Mouse (Mus musculus) embryo, embryonic 10 days (tissue): Measurements from ENCODE around the gene Ptpn14.
"Not testable (repeated sequence)": the region's sequence is repeated elsewhere in the genome, so short reads cannot be mapped to it uniquely, and the experiment has no call there.

Experiments
- DNase-seq: peaks from one replicate; pipeline ENCODE4 v3.0.0-alpha.2; 2015; ENCODE audit warnings: low spot score

Ptpn14 gene

GRCm38 (mm10) chr1:189727884-189728783, at the start of gene Ptpn14:
Gene Ptpn14, plus strand, starts transcription at chr1:189728268.
- peak; percentile 85 for DNase-seq

DNA sequence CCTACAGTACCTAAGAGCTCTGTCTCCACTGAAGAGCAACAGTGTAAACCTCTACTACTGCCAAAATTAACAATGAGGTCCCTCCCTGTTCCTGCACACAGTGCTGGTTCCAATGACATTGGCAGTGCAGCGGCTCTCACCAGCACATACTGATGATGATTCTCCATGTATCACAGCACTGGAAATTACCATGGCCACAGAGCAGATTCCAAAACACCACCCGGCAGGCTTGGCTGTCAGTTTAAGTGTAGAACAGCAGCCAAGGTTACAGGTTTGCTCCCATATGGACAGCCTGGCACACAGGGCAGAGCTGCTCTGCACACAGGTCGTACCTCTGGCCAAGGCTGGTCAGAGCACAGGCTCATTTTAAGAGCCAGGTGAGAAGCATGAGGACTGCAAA, 48.5 kb upstream of the Ptpn14 start:
- no peak for DNase-seq

- no peak for DNase-seq
Observed at GRCm38 (mm10) chr1:189684786-189685415, 43.2 kb upstream of the Ptpn14 start.

DNA sequence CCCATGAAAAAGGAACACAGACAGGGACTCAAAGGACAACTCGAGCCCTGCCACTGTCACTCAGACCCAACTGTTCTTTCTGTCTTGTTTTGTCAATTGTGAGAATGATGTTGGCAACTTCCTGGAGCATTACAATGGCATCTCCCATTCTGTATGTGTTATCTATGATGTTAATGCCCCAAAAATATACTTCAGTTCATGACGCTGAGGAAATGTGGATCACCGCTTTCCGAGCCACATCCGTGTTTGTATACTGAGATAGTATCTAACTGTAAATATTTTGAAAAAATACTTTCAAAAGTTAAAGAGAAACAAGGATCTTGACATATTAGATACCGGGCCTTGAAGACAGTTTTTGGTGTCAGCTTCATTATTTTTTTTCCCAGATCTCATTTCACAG, 42.0 kb upstream of the Ptpn14 start:
- no peak for DNase-seq

DNA sequence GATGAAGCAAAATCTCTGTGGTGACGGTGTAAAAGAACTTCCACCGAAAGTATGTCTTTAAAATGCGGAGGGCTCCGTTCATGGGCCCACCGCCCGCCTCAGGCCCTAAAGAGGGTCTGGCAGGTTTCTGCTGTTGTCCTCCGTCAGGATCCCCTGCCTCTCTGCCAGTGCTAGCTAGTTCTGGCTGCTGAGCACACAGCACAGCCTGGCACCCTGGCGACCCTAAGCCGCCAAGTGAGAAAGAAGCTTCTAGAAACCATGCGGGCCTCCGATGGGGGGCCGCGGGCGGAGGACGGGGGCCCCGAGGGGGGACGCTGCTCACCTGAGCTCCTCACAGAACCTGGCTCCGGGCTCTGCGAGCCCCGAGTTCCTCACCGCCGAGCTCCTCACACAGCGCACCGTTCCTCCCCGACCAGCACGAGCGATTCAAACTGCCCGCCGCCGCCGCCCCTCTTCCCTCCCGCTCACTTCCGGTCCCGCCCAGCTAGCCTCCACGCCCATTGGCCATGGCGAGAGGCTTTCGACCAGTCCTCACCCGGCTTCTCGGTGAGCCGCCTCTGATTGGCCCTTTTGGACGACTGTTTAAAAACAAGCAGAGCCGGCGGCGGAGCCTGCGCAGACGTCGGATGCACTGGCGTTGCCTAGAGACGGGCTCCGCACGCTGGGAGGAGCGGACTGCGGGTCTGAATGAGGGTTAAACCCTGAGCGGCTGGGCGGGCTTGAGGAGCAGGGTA, 40.2 kb upstream of the Ptpn14 start, which contains the start of gene Cenpf:
Cenpf (minus strand) TSS at position 433 of the 734 bp plus-strand sequence.
- DNase-seq: peak; percentile 99

GRCm38 (mm10) chr1:189688388-189688750, 39.7 kb upstream of the Ptpn14 start:
- DNase-seq: no peak

- peak; percentile 49 for DNase-seq
Observed at GRCm38 (mm10) chr1:189689050-189689833, 38.8 kb upstream of the Ptpn14 start.

DNA sequence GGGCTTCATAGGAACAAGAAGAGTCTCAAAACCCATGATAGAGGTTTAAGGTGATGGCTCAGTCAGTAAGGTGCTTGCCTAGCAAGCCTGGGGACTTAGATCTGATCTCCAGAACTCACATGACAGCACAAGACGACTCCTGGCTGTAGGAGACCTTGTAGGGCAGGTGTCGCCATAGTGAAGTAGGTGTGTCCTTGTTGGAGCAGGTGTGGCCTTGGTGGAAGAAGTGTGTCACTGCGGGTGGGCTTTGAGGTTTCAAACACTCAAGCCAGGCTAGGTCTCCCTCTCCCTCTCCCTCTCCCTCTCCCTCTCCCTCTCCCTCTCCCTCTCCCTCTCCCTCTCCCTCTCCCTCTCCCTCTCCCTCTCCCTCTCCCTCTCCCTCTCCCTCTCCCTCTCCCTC, 35.6 kb upstream of the Ptpn14 start:
- not testable (repeated sequence) for DNase-seq

GRCm38 (mm10) chr1:189694391-189694790, 33.7 kb upstream of the Ptpn14 start:
- DNase-seq: no peak

DNA sequence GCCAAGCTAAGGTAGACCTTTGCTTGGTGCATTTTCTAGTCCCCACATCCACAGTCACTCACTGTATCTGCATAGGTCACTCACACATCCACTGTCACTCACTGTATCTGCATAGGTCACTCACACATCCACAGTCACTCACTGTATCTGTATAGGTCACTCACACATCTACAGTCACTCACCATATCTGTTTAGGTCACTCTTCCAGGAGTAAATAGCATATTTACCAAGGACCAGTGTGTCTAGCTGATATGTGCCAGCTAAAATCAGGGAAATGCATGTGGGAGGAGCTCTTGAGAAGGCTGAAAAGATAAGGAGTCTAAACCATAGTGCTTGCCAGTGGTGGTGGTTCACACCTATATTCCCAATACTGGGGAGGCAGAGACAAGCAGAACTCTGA, 32.7 kb upstream of the Ptpn14 start:
- DNase-seq: no peak

GRCm38 (mm10) chr1:189698416-189698815, 29.7 kb upstream of the Ptpn14 start:
- DNase-seq: no peak

DNA sequence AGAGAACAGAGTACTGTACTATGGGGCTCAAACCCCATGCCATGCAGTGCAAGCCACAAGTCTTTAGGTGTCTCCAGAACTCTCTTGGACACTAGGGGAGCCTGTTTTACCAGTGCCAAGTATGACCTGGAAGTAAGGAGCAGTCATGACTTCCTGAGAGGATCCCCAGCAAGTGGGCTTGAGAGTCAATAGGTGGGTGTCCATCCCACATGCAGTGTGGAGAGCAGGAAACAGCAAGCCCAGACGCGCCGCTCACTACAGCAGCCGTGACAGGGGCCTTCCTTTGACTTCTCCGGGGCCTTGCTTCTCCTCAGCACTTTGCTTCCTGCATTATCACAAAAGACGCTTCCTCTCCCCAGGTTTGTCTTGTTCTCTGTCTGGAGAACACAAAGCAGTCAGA, 27.9 kb upstream of the Ptpn14 start:
- DNase-seq: no peak

- peak; percentile 84 for DNase-seq
Observed at GRCm38 (mm10) chr1:189700990-189701389, 27.1 kb upstream of the Ptpn14 start.

GRCm38 (mm10) chr1:189703156-189703555, 24.9 kb upstream of the Ptpn14 start:
- peak; percentile 58 for DNase-seq

GRCm38 (mm10) chr1:189703591-189703990, 24.5 kb upstream of the Ptpn14 start:
- no peak for DNase-seq

DNA sequence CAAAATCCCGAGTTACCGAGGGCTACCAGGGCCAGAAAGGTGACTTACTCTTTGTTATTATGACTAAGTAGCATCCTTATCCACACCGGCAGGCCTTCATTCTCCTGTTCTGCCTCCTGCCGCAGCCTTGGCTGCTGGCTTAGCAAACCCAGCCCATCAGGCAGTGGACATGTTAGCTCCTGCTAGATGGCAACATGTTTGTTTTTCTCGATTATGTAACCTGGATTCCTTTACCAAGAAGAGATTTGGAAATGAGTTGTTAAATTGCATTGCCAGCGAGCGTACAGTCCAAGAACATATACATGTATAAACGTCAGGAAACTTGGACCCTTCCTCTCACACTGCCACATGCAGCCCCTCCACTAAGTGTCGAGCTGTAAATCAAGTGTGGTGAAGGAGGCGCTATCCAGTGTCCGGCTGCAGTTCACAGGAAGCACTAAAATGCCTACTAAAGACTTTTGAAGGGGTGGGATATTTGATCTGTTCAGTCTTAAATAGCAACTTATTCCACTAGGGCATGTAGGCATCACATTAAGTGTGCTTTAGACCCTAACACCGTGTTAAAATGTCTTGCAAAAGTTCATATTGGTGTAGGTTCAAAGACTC, 21.9 kb upstream of the Ptpn14 start:
- peak; percentile 53 for DNase-seq

DNA sequence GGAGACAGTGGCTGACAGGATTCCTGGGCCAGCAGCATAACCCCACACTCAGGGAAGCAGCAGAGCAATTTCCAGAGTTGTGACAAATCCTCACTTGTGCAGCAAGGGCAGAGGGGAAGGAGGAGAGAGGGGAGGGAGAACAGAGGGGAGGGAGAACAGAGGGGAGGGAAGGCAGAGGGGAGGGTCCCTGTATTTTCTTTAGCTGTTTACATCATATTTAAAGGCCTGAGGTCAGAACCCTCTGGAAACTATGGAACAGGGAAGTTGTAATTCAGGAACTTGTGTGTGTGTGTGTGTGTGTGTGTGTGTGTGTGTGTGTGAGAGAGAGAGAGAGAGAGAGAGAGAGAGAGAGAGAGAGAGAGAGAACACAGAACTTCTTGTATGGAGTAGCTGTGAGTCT, 21.1 kb upstream of the Ptpn14 start:
- no peak for DNase-seq

DNA sequence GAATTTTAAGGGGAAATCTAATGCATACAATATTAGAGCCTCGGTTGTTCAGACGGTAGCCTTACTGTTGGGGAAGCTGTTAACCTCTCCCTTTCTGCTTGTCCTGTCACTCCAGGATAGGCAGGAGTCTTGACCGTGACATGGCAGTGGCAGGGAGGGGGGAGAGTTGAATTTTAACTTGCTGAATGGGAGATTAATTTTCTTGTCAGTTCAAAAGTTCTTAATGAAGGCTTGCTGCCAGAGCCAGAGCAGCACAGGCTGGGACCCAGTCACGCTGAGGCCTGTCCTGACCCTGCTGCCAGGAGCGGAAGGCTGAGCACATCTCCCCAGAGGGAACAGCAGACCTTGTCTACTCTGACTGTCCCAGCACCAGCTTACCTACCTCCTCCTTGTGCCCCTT, 20.6 kb upstream of the Ptpn14 start:
- no peak for DNase-seq

DNA sequence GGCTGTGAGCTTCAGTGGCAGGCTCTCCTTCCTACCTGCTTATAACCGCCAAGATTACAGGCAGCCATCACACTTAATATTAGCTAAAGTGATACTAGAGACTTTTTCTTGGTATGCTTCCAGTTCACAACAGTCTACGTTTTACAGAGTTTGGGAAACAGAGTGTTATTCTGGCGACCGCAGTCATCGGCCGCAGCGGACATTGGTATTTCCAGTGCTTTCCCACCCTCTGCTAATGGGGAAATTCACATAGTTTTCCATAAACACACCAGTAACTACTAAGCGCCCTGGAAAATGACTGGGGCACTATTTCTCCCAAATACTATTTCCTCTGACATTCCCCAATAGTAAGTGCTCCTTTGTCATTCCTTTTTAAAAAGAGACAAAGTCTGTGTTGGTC, 19.1 kb upstream of the Ptpn14 start:
- DNase-seq: no peak

DNA sequence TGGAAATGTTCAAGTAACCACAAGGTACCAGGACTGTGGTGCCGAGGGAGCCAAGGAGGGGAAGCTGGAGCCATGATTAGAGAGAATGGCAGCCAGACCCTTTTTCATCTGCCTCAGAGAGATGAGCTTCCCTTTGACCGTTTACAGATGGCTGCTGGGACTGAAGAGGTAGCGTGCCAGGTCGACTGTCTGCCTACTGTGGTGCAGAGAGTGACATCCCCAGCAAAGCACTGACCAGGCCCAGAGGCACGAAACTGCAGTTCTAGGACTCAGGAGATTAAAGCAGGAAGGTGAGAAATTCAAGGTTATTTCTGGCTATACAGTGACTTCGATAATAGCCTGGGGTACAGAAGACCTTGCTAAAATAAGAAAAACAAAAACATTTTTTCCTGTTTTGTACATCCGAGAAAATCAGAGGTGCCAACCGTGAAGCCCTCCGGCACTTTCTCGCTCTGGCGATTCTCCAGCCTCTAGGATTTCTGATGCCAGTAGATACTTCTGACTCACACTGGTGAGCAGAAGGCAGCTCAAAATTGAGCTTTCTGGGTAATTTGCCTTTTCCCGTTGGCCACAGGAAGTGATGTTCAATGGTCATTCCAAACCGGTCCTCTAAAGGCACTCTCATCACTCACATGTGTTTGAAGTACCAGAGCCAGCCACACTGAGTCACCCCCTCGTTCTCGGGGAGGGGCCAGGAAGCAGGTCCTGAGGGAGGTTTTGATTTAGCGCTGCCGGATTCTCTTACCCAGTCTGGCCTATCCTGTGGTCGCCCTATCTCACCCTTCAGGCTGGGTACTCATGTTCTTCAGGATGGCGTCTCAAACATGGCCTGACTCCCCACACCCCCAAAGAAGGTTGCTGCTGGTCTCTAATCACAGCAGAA, 11.9 kb upstream of the Ptpn14 start:
- DNase-seq: no peak
